Mouse (Mus musculus) MEL (cell line): Measurements from ENCODE around the gene Gm49336. TPM values are rescaled to one million over a fixed set of nuclear protein-coding genes. Genes with fewer than 3 reads are reported as not detected.
A peak's percentile ranks its signal among the peaks of the same experiment; 100 is the strongest.

Experiments
- DNase-seq: peaks from one replicate; pipeline ENCODE4 v3.0.0; 2011; ENCODE audit warnings: low read depth, low spot score
- H3K27ac ChIP-seq: 2 replicates; pipeline ENCODE4 v1.5.1; 2012; ENCODE audit warnings: low read depth, mild to moderate bottlenecking, control low read depth, low read length, moderate library complexity; ENCODE audit not compliant: control insufficient read depth
- H3K27me3 ChIP-seq, 2 experiments: fragments of 150-350 bp in 1 of 2; sonication (generic) in 1 of 2; 2 replicates each; pipeline ENCODE4 v1.6.1; 2012; ENCODE audit warnings: low read length in 2 of 2, mild to moderate bottlenecking in 2 of 2, improper control_type of control experiment in 1 of 2, moderate library complexity in 1 of 2; ENCODE audit not compliant: insufficient read depth in 2 of 2, control insufficient read depth in 1 of 2
- H3K36me3 ChIP-seq, 2 experiments: 2 replicates each; pipeline ENCODE4 v1.6.1; 2012 to 2014; ENCODE audit warnings: low read length in 2 of 2, improper control_type of control experiment in 1 of 2, inconsistent platforms in 1 of 2, mild to moderate bottlenecking in 1 of 2; ENCODE audit not compliant: insufficient read depth in 2 of 2, control insufficient read depth in 1 of 2
- H3K4me1 ChIP-seq, 2 experiments: fragments of 150-350 bp in 1 of 2; sonication (generic) in 1 of 2; 2 replicates each; pipeline ENCODE4 v1.6.1; 2012; ENCODE audit warnings: low read length in 2 of 2, improper control_type of control experiment in 1 of 2, mild to moderate bottlenecking in 1 of 2; ENCODE audit not compliant: insufficient read depth in 2 of 2, control insufficient read depth in 1 of 2
- H3K4me3 ChIP-seq, 2 experiments: fragments of 150-350 bp in 1 of 2; sonication (generic) in 1 of 2; 2 replicates each; pipeline ENCODE4 v1.5.1; 2012; ENCODE audit warnings: low read depth in 2 of 2, low read length in 2 of 2, mild to moderate bottlenecking in 2 of 2, moderate library complexity in 2 of 2, control low read depth in 1 of 2, improper control_type of control experiment in 1 of 2; ENCODE audit not compliant: control insufficient read depth in 1 of 2, insufficient read depth in 1 of 2
- H3K79me2 ChIP-seq: 2 replicates; pipeline ENCODE4 v1.6.1; 2012; ENCODE audit warnings: mild to moderate bottlenecking, low read length, moderate library complexity; ENCODE audit not compliant: control insufficient read depth, poor library complexity, insufficient read depth
- H3K9ac ChIP-seq: 2 replicates; pipeline ENCODE4 v1.6.1; 2012; ENCODE audit warnings: low read depth, mild to moderate bottlenecking, control low read depth, low read length, moderate library complexity; ENCODE audit not compliant: control insufficient read depth, poor library complexity, severe bottlenecking
- H3K9me3 ChIP-seq: fragments of 150-350 bp; sonication (generic); replicated peaks from 2 replicates; pipeline ENCODE4 v1.6.1; 2012; ENCODE audit warnings: mild to moderate bottlenecking, low read length, improper control_type of control experiment, moderate library complexity; ENCODE audit not compliant: insufficient read depth
- CTCF ChIP-seq, 3 experiments: IDR thresholded peaks in 2 of 3; conservative IDR thresholded peaks in 1 of 3; 2 replicates each; pipeline ENCODE4 v1.5.1; 2011 to 2012; ENCODE audit warnings: low read length in 3 of 3, low read depth in 2 of 3, mild to moderate bottlenecking in 2 of 3, improper control_type of control experiment in 1 of 3, inconsistent platforms in 1 of 3, mixed read lengths in 1 of 3, moderate library complexity in 1 of 3; ENCODE audit not compliant: control insufficient read depth in 1 of 3, insufficient read depth in 1 of 3, poor library complexity in 1 of 3, severe bottlenecking in 1 of 3
- E2F4 ChIP-seq: IDR thresholded peaks from 2 replicates; pipeline ENCODE4 v1.6.1; 2011; ENCODE audit warnings: low read depth, low read length, improper control_type of control experiment, borderline replicate concordance
- ELF1 ChIP-seq: IDR thresholded peaks from 2 replicates; pipeline ENCODE4 v1.6.1; 2014; ENCODE audit warnings: low read depth, mild to moderate bottlenecking, inconsistent platforms, low read length, improper control_type of control experiment, moderate library complexity
- ETS1 ChIP-seq: IDR thresholded peaks from 2 replicates; pipeline ENCODE4 v1.6.1; 2012; ENCODE audit warnings: low read depth, mild to moderate bottlenecking, inconsistent platforms, low read length, improper control_type of control experiment, moderate library complexity
- GABPA ChIP-seq: IDR thresholded peaks from 2 replicates; pipeline ENCODE4 v1.6.1; 2012; ENCODE audit warnings: low read depth, mild to moderate bottlenecking, inconsistent platforms, low read length, improper control_type of control experiment, moderate library complexity
- HCFC1 ChIP-seq: IDR thresholded peaks from 2 replicates; pipeline ENCODE4 v1.6.1; 2012; ENCODE audit warnings: low read depth, mild to moderate bottlenecking, inconsistent platforms, low read length, improper control_type of control experiment, moderate library complexity
- KAT2A ChIP-seq: conservative IDR thresholded peaks from 2 replicates; pipeline ENCODE4 v1.6.1; 2012; ENCODE audit warnings: low read depth, low read length, improper control_type of control experiment, inconsistent platforms
- MAX ChIP-seq: IDR thresholded peaks from 2 replicates; pipeline ENCODE4 v1.6.1; 2011; ENCODE audit warnings: low read length, improper control_type of control experiment
- MAZ ChIP-seq: IDR thresholded peaks from 2 replicates; pipeline ENCODE4 v1.6.1; 2012; ENCODE audit warnings: low read depth, mild to moderate bottlenecking, inconsistent platforms, low read length, improper control_type of control experiment
- MEF2A ChIP-seq: IDR thresholded peaks from 2 replicates; pipeline ENCODE4 v1.6.1; 2014; ENCODE audit warnings: low read depth, mild to moderate bottlenecking, inconsistent platforms, low read length, improper control_type of control experiment; ENCODE audit not compliant: poor library complexity, insufficient replicate concordance, severe bottlenecking; ENCODE audit errors: extremely low read depth
- MXI1 ChIP-seq: IDR thresholded peaks from 2 replicates; pipeline ENCODE4 v1.6.1; 2011; ENCODE audit warnings: mild to moderate bottlenecking, low read depth, low read length, improper control_type of control experiment
- MYC ChIP-seq: IDR thresholded peaks from 2 replicates; pipeline ENCODE4 v1.6.1; 2011; ENCODE audit warnings: low read depth, mild to moderate bottlenecking, low read length, improper control_type of control experiment, moderate library complexity
- NELFE ChIP-seq: IDR thresholded peaks from 2 replicates; pipeline ENCODE4 v1.6.1; 2011; ENCODE audit warnings: low read depth, low read length, improper control_type of control experiment
- NRF1 ChIP-seq: IDR thresholded peaks from 2 replicates; pipeline ENCODE4 v1.6.1; 2014; ENCODE audit warnings: low read depth, mild to moderate bottlenecking, inconsistent platforms, low read length, improper control_type of control experiment, moderate library complexity; ENCODE audit not compliant: poor library complexity, insufficient read depth, severe bottlenecking
- POLR2A ChIP-seq, 2 experiments: IDR thresholded peaks; 2 replicates each; pipeline ENCODE4 v1.6.1; 2011 to 2012; ENCODE audit warnings: low read length in 2 of 2, mild to moderate bottlenecking in 2 of 2, control low read depth in 1 of 2, improper control_type of control experiment in 1 of 2, low read depth in 1 of 2, moderate library complexity in 1 of 2; ENCODE audit not compliant: control insufficient read depth in 1 of 2, insufficient read depth in 1 of 2, poor library complexity in 1 of 2
- POLR2AphosphoS2 ChIP-seq: IDR thresholded peaks from 2 replicates; pipeline ENCODE4 v1.6.1; 2011; ENCODE audit warnings: low read length, improper control_type of control experiment
- POLR2AphosphoS5 ChIP-seq: IDR thresholded peaks from 2 replicates; pipeline ENCODE4 v1.6.1; 2012; ENCODE audit warnings: low read depth, borderline replicate concordance, mild to moderate bottlenecking, inconsistent platforms, low read length, moderate library complexity, mixed read lengths
- RAD21 ChIP-seq: IDR thresholded peaks from 2 replicates; pipeline ENCODE4 v1.6.1; 2011; ENCODE audit warnings: mild to moderate bottlenecking, low read depth, low read length, improper control_type of control experiment
- SIN3A ChIP-seq: IDR thresholded peaks from 2 replicates; pipeline ENCODE4 v1.6.1; 2012; ENCODE audit warnings: low read length, improper control_type of control experiment, inconsistent platforms
- TAL1 ChIP-seq: IDR thresholded peaks from 2 replicates; pipeline ENCODE4 v1.6.1; 2012; ENCODE audit warnings: mild to moderate bottlenecking, inconsistent platforms, low read length, moderate library complexity, mixed read lengths
- TBP ChIP-seq: IDR thresholded peaks from 2 replicates; pipeline ENCODE4 v1.8.0; 2011; ENCODE audit warnings: low read depth, low read length, improper control_type of control experiment
- TCF12 ChIP-seq: IDR thresholded peaks from 2 replicates; pipeline ENCODE4 v1.6.1; 2014; ENCODE audit warnings: low read depth, mild to moderate bottlenecking, inconsistent platforms, low read length, improper control_type of control experiment, moderate library complexity
- UBTF ChIP-seq: IDR thresholded peaks from 2 replicates; pipeline ENCODE4 v1.6.1; 2012; ENCODE audit warnings: low read depth, mild to moderate bottlenecking, inconsistent platforms, low read length, improper control_type of control experiment, moderate library complexity, borderline replicate concordance; ENCODE audit not compliant: insufficient read depth
- USF1 ChIP-seq: IDR thresholded peaks from 2 replicates; pipeline ENCODE4 v1.6.1; 2014; ENCODE audit warnings: low read depth, mild to moderate bottlenecking, inconsistent platforms, low read length, improper control_type of control experiment, moderate library complexity
- USF2 ChIP-seq, 2 experiments: IDR thresholded peaks; 2 replicates each; pipeline ENCODE4 v1.6.1; 2011 to 2012; ENCODE audit warnings: improper control_type of control experiment in 2 of 2, low read length in 2 of 2, borderline replicate concordance in 1 of 2, inconsistent platforms in 1 of 2, low read depth in 1 of 2, mild to moderate bottlenecking in 1 of 2; ENCODE audit not compliant: insufficient read depth in 1 of 2
- polyA plus RNA-seq, 2 experiments: library from polyadenylated mRNA; stranded (reverse) in 1 of 2; unstranded in 1 of 2; fragments of >175 nt in 1 of 2; fragments of >200 nt in 1 of 2; gene quantifications; 2 replicates each; pipeline versions ENCODE4 v1.2.1 to v1.2.4; 2012; ENCODE audit warnings: low replicate concordance in 2 of 2, low read depth in 1 of 2; ENCODE audit not compliant: insufficient read length in 2 of 2, insufficient read depth in 1 of 2, missing spikeins in 1 of 2
- total RNA-seq: library from RNA; depleted of rRNA; stranded (reverse); fragments of 300-350 nt; gene quantifications from 2 replicates; pipeline ENCODE4 v1.2.3, GENCODE M21; 2012

Gene Gm49336
- total and polyA plus RNA-seq, 3 experiments, result 37.1 to 87.9 (median 59.9) TPM

GRCm38 (mm10) chr14:60264990-60265876 lies 13.9 kb upstream of the Gm49336 start, which contains the start of gene Mtmr6:
Mtmr6 (plus strand) TSS chr14:60265228.
- Histone ChIP-seq H3K27me3 (no peaks in the 10 kb centered on the region), H3K79me2 (peaks cover 32% of the 10 kb centered on the region)
- peak; percentile 47 for TF ChIP-seq TCF12
- TF ChIP-seq NRF1, result peak; percentile 88
- TF ChIP-seq MAZ, result no peak
- TF ChIP-seq USF1, result peak; percentile 27; the same call in 1 of the 2 replicates
- TF ChIP-seq MAX, result peak; percentile 74; the same call in 1 of the 2 replicates
- no peak for TF ChIP-seq TAL1
- TF ChIP-seq POLR2AphosphoS2, result no peak
- TF ChIP-seq MEF2A, result 0 out of 2 replicates have a peak, but pooled peaks have one; percentile 8
- TF ChIP-seq TBP, result peak; percentile 84
- TF ChIP-seq ETS1, result peak; percentile 77
- TF ChIP-seq KAT2A, result peak; percentile 57; the same call in 1 of the 2 replicates
- TF ChIP-seq RAD21, result no peak
- TF ChIP-seq ELF1, result peak; percentile 98
- peak; percentile 91 for TF ChIP-seq HCFC1
- TF ChIP-seq MXI1, result peak; percentile 97
- peak; percentile 73 to 74; a peak in 3 of 4 replicates for TF ChIP-seq POLR2A (IDR thresholded peaks at IDR 0.05; ENCODE audit: control insufficient read depth in 1 of 2, insufficient read depth in 1 of 2, low read depth in 1 of 2, low read length in 2 of 2, poor library complexity in 1 of 2)
- no peak for TF ChIP-seq POLR2AphosphoS5
- no peak for TF ChIP-seq USF2 (IDR thresholded peaks at IDR 0.05; ENCODE audit: borderline replicate concordance in 1 of 2, insufficient read depth in 1 of 2, low read depth in 1 of 2, low read length in 2 of 2)
- peak; percentile 80; the same call in 1 of the 2 replicates for TF ChIP-seq GABPA
- TF ChIP-seq UBTF, result no peak
- peak; percentile 99 for TF ChIP-seq SIN3A
- no peak for TF ChIP-seq E2F4
- peak; percentile 72 for TF ChIP-seq NELFE
- TF ChIP-seq CTCF (IDR thresholded peaks at IDR 0.05 in 2 of 3, conservative IDR thresholded peaks at IDR 0.05 in 1 of 3; ENCODE audit: control insufficient read depth in 1 of 3, insufficient read depth in 1 of 3, low read depth in 2 of 3, low read length in 3 of 3, poor library complexity in 1 of 3, severe bottlenecking in 1 of 3), result peak; percentile 79 to 95 (median 94)
- TF ChIP-seq MYC, result peak; percentile 96
- TF ChIP-seq, all 39 proteins: peak for 17
- peaks cover 0 to 9% of the 10 kb centered on the region in 2 experiments; a peak in 3 of 4 replicates for H3K4me1 ChIP-seq
- peak within 1 kb of the TSS; percentile 85 for H3K4me3 ChIP-seq
- H3K9ac ChIP-seq, result peak within 1 kb of the TSS; percentile 89
- H3K9me3 ChIP-seq, result no peaks in the 10 kb centered on the region
- peaks cover 0 to 15% of the 10 kb centered on the region in 2 experiments; a peak in 2 of 4 replicates for H3K36me3 ChIP-seq
- peak within 1 kb of the TSS; percentile 50 for H3K27ac ChIP-seq
- DNase-seq, result peak; percentile 99
